Mouse (Mus musculus) midbrain, embryonic 11.5 days (tissue): ENCODE data around the gene Zfp207. TPM values are rescaled to one million over a fixed set of nuclear protein-coding genes. Genes with fewer than 3 reads are reported as not detected.
"Not testable (repeated sequence)": the region's sequence is repeated elsewhere in the genome, so short reads cannot be mapped to it uniquely, and the experiment has no call there.

Experiments
- ATAC-seq: fragments of 200-750 bp; cut with Nextera tagmentation; 2 replicates; pipeline ENCODE4 v1.8.0; 2017; ENCODE audit warnings: moderate TSS enrichment, moderate library complexity; ENCODE audit not compliant: low FRiP score
- DNase-seq: peaks from one replicate; pipeline ENCODE4 v3.0.0; 2015; ENCODE audit warnings: low spot score; ENCODE audit errors: missing footprints
- H3K27ac ChIP-seq: fragments of 300-500 bp; sonication (generic); 2 replicates; pipeline ENCODE4 v1.5.1; 2014; ENCODE audit warnings: low read depth, low read length
- H3K27me3 ChIP-seq: fragments of 300-500 bp; sonication (generic); 2 replicates; pipeline ENCODE4 v1.6.1; 2014; ENCODE audit warnings: mild to moderate bottlenecking, low read length, moderate library complexity, mixed read lengths; ENCODE audit not compliant: control insufficient read depth, insufficient read depth
- H3K36me3 ChIP-seq: fragments of 300-500 bp; sonication (generic); 2 replicates; pipeline ENCODE4 v1.6.1; 2014; ENCODE audit warnings: mild to moderate bottlenecking, low read length, moderate library complexity, mixed read lengths; ENCODE audit not compliant: control insufficient read depth, insufficient read depth
- H3K4me1 ChIP-seq: fragments of 300-500 bp; sonication (generic); 2 replicates; pipeline ENCODE4 v1.6.1; 2014; ENCODE audit warnings: low read length; ENCODE audit not compliant: control insufficient read depth, insufficient read depth
- H3K4me2 ChIP-seq: fragments of 300-500 bp; sonication (generic); 2 replicates; pipeline ENCODE4 v1.6.1; 2014; ENCODE audit warnings: mild to moderate bottlenecking, moderate library complexity
- H3K4me3 ChIP-seq: fragments of 300-500 bp; sonication (generic); 2 replicates; pipeline ENCODE4 v1.5.1; 2014; ENCODE audit warnings: low read depth, low read length
- H3K9ac ChIP-seq: fragments of 300-500 bp; sonication (generic); 2 replicates; pipeline ENCODE4 v1.6.1; 2014; ENCODE audit warnings: low read length
- H3K9me3 ChIP-seq: fragments of 300-500 bp; sonication (generic); 2 replicates; pipeline ENCODE4 v1.6.1; 2016; ENCODE audit warnings: low read length; ENCODE audit not compliant: control insufficient read depth
- WGBS: fragments of 180-500 bp; shearing (Covaris S2); extraction: QIAGEN DNeasy Blood & Tissue Kit; methylation state at CpG from one replicate; pipeline ENCODE4 v1.1.7; 2014; 5-methylcytosine and 5-hydroxymethylcytosine counted together
- polyA plus RNA-seq: library from polyadenylated mRNA; unstranded; fragments of >200 nt; fragmentation: Nextera tagmentation; extraction: Ambion mirVana; gene quantifications from 2 replicates; pipeline ENCODE4 v1.2.1, GENCODE M21; 2014

Gene Zfp207
- polyA plus RNA-seq, 1 experiment from 2014 or later, result 338 TPM

- no peaks in the 10 kb centered on the region for H3K36me3 ChIP-seq
- H3K27ac ChIP-seq, result no peak overlapping the region
- ATAC-seq (no peak), DNase-seq (no peak)
- H3K9ac ChIP-seq, result no peak overlapping the region
- no peak overlapping the region for H3K4me2 ChIP-seq
- no peaks in the 10 kb centered on the region for H3K27me3 ChIP-seq
- no peaks in the 10 kb centered on the region for H3K9me3 ChIP-seq
- no peak overlapping the region for H3K4me3 ChIP-seq
- 75% methylated on average over 2 of the region's 2 CpGs for WGBS
- peaks cover 5% of the 10 kb centered on the region for H3K4me1 ChIP-seq
Measured at GRCm38 (mm10) chr11:80424691-80425090, 41.6 kb downstream of the Zfp207 start.

DNA sequence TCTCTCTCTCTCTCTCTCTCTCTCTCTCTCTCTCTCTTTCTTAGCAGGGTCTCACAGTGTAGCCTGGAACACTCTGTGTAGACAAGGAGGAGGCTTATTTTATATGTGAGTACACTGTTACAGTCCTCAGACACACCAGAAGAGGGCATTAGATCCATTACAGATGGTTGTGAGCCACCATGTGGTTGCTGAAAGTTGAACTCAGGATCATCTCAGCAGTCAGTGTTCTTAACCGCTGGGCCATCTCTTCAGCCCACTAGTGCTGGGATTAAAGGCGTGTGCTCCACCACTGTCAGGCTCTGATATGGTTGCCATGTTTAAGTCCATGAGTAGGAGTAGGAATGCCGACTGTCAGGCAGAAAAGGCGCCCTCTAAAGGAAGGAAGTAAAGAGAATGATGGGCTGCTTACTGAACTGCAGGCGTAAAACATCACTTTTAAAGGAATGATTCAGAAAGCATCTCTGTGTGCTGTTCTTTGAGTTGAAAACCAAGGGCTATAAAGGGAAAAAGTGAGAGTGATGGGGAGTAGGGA is 42.2 kb downstream of the Zfp207 start:
- H3K9me3 ChIP-seq, result no peaks in the 10 kb centered on the region
- ATAC-seq (no peak), DNase-seq (no peak)
- H3K36me3 ChIP-seq, result no peaks in the 10 kb centered on the region
- no peak overlapping the region for H3K4me2 ChIP-seq
- H3K9ac ChIP-seq, result no peak overlapping the region
- no peak overlapping the region for H3K27ac ChIP-seq
- 61% methylated on average over 5 of the region's 5 CpGs for WGBS
- H3K27me3 ChIP-seq, result no peaks in the 10 kb centered on the region
- H3K4me3 ChIP-seq, result no peak overlapping the region
- H3K4me1 ChIP-seq, result peaks cover 8% of the 10 kb centered on the region

- not testable (repeated sequence) for H3K4me2 ChIP-seq, H3K4me1 ChIP-seq, H3K9me3 ChIP-seq, DNase-seq, H3K36me3 ChIP-seq, H3K27ac ChIP-seq, ATAC-seq, H3K4me3 ChIP-seq, H3K9ac ChIP-seq, H3K27me3 ChIP-seq
- 79% methylated on average over 16 of the region's 16 CpGs for WGBS
Measured at GRCm38 (mm10) chr11:80426029-80426813, 43.1 kb downstream of the Zfp207 start.

DNA sequence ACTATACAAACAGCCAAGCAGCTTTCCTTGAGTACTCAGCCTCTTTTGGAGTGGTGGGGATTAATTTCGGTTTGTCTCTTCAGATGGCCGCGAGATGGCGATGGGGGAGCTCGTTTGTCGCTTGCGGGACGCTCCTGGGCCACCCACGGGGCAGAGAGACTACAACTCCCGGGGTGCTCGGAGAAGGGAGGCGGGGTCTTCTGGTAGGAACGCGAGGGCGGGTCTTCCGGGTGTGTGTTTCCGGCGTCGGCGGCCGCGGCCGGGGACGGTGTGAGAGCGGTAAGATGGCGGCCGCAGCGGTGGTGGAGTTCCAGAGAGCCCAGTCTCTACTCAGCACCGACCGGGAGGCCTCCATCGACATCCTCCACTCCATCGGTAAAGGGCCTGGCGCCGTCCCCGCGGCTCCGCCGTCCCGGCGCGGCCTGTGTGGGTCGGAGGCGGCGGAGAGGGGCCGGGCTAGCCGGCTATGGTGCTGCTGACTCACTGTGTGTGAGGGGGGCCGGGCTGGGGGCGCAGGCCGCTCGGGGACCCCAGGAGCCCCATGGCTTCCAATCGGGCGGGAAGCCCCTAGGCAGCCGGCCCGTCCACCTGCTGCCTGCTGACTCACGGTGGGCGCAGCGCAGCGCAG is 45.4 kb downstream of the Zfp207 start, which contains the start of gene Psmd11:
Psmd11 (plus strand) TSS at position 235 of the 628 bp plus-strand sequence.
- WGBS, result 0% methylated on average over 55 of the region's 58 CpGs
- Histone ChIP-seq H3K9ac (peak within 1 kb of the TSS; percentile 96), H3K4me2 (peak within 1 kb of the TSS; percentile 83), H3K27ac (peak within 1 kb of the TSS; percentile 65), H3K9me3 (no peaks in the 10 kb centered on the region), H3K4me1 (peaks cover 8% of the 10 kb centered on the region), H3K4me3 (peak within 1 kb of the TSS; percentile 98), H3K27me3 (no peaks in the 10 kb centered on the region), H3K36me3 (peaks cover 8% of the 10 kb centered on the region; the same call in 1 of the 2 replicates)
- DNase-seq (peak; percentile 98), ATAC-seq (peak; percentile 100)

- WGBS, result under 1% methylated on average over 36 of the region's 37 CpGs
- Histone ChIP-seq H3K27ac (peak overlapping the region; percentile 65), H3K36me3 (peaks cover 8% of the 10 kb centered on the region; the same call in 1 of the 2 replicates), H3K4me3 (peak overlapping the region; percentile 98), H3K27me3 (no peaks in the 10 kb centered on the region), H3K9me3 (no peaks in the 10 kb centered on the region), H3K4me1 (peaks cover 8% of the 10 kb centered on the region), H3K4me2 (peak overlapping the region; percentile 83), H3K9ac (peak overlapping the region; percentile 96)
- DNase-seq (peak; percentile 95), ATAC-seq (no peak; the same call in 1 of the 2 replicates)
Measured at GRCm38 (mm10) chr11:80429009-80429475, 46.0 kb downstream of the Zfp207 start.

DNA sequence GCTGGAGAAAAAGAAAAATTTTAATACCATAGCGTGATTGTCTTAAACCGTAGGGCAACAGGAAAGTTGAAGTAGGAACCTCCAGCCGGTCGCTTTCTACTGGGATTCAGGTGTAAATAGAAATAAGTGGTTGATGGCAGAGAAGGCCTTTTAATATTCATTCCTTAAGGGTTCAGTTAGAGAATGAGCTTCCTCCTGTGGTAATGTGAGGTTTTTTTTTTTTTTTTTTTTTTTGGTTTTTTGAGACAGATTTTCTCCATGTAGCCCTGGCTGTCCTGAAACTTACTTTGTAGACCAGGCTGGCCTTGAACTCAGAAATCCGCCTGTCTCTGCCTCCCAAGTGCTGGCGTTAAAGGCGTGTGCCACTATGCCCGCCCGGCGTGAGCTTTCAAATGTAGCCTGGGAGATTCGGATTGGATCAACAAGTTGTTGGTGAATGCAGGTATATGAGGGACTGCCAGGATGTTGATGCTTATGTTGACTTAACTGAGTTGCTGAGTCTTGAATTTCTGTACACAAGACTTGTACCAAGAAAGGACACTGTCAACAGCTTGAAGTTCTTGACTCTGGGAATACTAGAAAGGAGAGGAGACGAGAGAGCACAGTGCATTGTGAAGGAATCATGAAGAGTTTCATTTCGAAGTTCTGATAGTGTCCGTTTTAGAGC is 46.6 kb downstream of the Zfp207 start:
- Histone ChIP-seq H3K27me3 (no peaks in the 10 kb centered on the region), H3K4me1 (peaks cover 8% of the 10 kb centered on the region), H3K27ac (no peak overlapping the region), H3K9me3 (no peaks in the 10 kb centered on the region), H3K4me3 (peak overlapping the region; percentile 98), H3K4me2 (peak overlapping the region; percentile 83), H3K9ac (peak overlapping the region; percentile 96), H3K36me3 (peaks cover 10% of the 10 kb centered on the region; the same call in 1 of the 2 replicates)
- no peak for ATAC-seq
- WGBS, result 63% methylated on average over 14 of the region's 14 CpGs
- DNase-seq, result no peak

GRCm38 (mm10) chr11:80430366-80430910 is 47.4 kb downstream of the Zfp207 start:
- ATAC-seq, result no peak
- Histone ChIP-seq H3K4me2 (no peak overlapping the region), H3K27me3 (no peaks in the 10 kb centered on the region), H3K9me3 (no peaks in the 10 kb centered on the region), H3K36me3 (peaks cover 11% of the 10 kb centered on the region; the same call in 1 of the 2 replicates), H3K9ac (no peak overlapping the region), H3K4me1 (peaks cover 8% of the 10 kb centered on the region), H3K27ac (no peak overlapping the region), H3K4me3 (no peak overlapping the region)
- DNase-seq, result no peak
- WGBS, result 95% methylated on average over 3 of the region's 3 CpGs

DNA sequence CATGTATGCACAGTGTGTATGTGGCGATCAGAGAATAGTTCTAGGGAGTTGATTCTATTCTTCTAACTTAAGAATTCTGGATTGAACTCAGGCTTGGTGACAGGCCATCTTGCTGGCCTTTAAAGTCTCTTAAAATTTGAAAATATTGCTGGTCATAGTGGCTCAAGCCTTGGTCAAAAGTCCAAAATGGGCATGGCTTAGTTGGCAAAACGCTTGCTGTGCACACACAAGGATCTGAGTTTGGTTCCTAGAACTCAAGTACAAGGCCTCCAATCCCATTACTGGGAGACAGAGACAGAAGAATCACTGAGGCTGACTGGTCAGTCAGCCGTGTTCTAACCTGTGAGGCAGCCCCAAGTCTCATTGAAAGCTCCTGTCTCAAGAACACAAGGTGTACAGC is 63.8 kb downstream of the Zfp207 start:
- H3K9ac ChIP-seq, result no peak overlapping the region
- H3K4me3 ChIP-seq, result no peak overlapping the region
- ATAC-seq, result no peak
- DNase-seq, result no peak
- no peaks in the 10 kb centered on the region for H3K4me1 ChIP-seq
- 95% methylated on average over 3 of the region's 3 CpGs for WGBS
- H3K27me3 ChIP-seq, result no peaks in the 10 kb centered on the region
- H3K36me3 ChIP-seq, result peaks cover 6% of the 10 kb centered on the region; the same call in 1 of the 2 replicates
- no peaks in the 10 kb centered on the region for H3K9me3 ChIP-seq
- no peak overlapping the region for H3K4me2 ChIP-seq
- no peak overlapping the region for H3K27ac ChIP-seq
